Mouse (Mus musculus) cerebellum, adult 8-10 months (tissue): ENCODE data around the gene Arpc1b.
A peak's percentile ranks its signal among the peaks of the same experiment; 100 is the strongest.
"Not testable (repeated sequence)": the region's sequence is repeated elsewhere in the genome, so short reads cannot be mapped to it uniquely, and the experiment has no call there.

Experiments
- DNase-seq: peaks from one replicate; pipeline ENCODE4 v3.0.0; 2022

Gene Arpc1b

GRCm38 (mm10) chr5:145114071-145114605, at the start of gene Arpc1b:
TSS of gene Arpc1b (plus strand) at chr5:145114215.
- no peak for DNase-seq

GRCm38 (mm10) chr5:145064765-145065340, 49.2 kb upstream of the Arpc1b start:
- DNase-seq, result no peak

- DNase-seq, result no peak
Measured at GRCm38 (mm10) chr5:145068863-145069262, 45.2 kb upstream of the Arpc1b start.

GRCm38 (mm10) chr5:145069707-145070106, 44.3 kb upstream of the Arpc1b start:
- peak; percentile 62 for DNase-seq

- no peak for DNase-seq
Measured at GRCm38 (mm10) chr5:145071342-145071741, 42.7 kb upstream of the Arpc1b start.

GRCm38 (mm10) chr5:145075081-145075480, 38.9 kb upstream of the Arpc1b start:
- no peak for DNase-seq

GRCm38 (mm10) chr5:145081866-145082613, 32.0 kb upstream of the Arpc1b start:
- DNase-seq, result no peak

GRCm38 (mm10) chr5:145083201-145083600, 30.8 kb upstream of the Arpc1b start:
- DNase-seq, result not testable (repeated sequence)

GRCm38 (mm10) chr5:145083632-145084451, 30.2 kb upstream of the Arpc1b start, which contains the start of the genes Arpc1a and Kpna7:
TSS of gene Arpc1a (plus strand) at chr5:145083830.
TSS of gene Kpna7 (minus strand) at chr5:145084030.
- peak; percentile 89 for DNase-seq

GRCm38 (mm10) chr5:145084822-145085221, 29.2 kb upstream of the Arpc1b start:
- DNase-seq, result no peak

- no peak for DNase-seq
Measured at GRCm38 (mm10) chr5:145088186-145088585, 25.8 kb upstream of the Arpc1b start.

- no peak for DNase-seq
Measured at GRCm38 (mm10) chr5:145089878-145090277, 24.1 kb upstream of the Arpc1b start.

GRCm38 (mm10) chr5:145096195-145096594, 17.8 kb upstream of the Arpc1b start:
- no peak for DNase-seq

- DNase-seq, result no peak
Measured at GRCm38 (mm10) chr5:145098340-145098821, 15.6 kb upstream of the Arpc1b start.

- no peak for DNase-seq
Measured at GRCm38 (mm10) chr5:145100960-145101359, 13.1 kb upstream of the Arpc1b start.

- DNase-seq, result not testable (repeated sequence)
Measured at GRCm38 (mm10) chr5:145101451-145101850, 12.6 kb upstream of the Arpc1b start.

- DNase-seq, result no peak
Measured at GRCm38 (mm10) chr5:145102706-145103105, 11.3 kb upstream of the Arpc1b start.

GRCm38 (mm10) chr5:145104328-145104727, 9.7 kb upstream of the Arpc1b start:
- DNase-seq, result no peak

- no peak for DNase-seq
Measured at GRCm38 (mm10) chr5:145105694-145106275, 8.2 kb upstream of the Arpc1b start.

GRCm38 (mm10) chr5:145110401-145110800, 3.6 kb upstream of the Arpc1b start:
- DNase-seq, result no peak

- no peak for DNase-seq
Measured at GRCm38 (mm10) chr5:145112566-145112965, 1.4 kb upstream of the Arpc1b start.

- DNase-seq, result no peak
Measured at GRCm38 (mm10) chr5:145113416-145113815, 599 bp upstream of the Arpc1b start.
